Mouse (Mus musculus): Measurements from ENCODE around the gene Ppp1r14c. TPM values are rescaled to one million over a fixed set of nuclear protein-coding genes. Genes with fewer than 3 reads are reported as not detected.

The Ppp1r14c gene
- polyA plus RNA-seq, 1 experiment from 2014 or later = 2.7 TPM

- H3K9ac ChIP-seq (replicated peaks; ENCODE audit: low read depth, low read length) = no peak overlapping the region
- no peaks in the 10 kb centered on the region for H3K27me3 ChIP-seq (ENCODE audit: control insufficient read depth, insufficient read depth, low read length)
- H3K4me2 ChIP-seq (replicated peaks; ENCODE audit: low read depth, low read length) = no peak overlapping the region
- H3K27ac ChIP-seq (ENCODE audit: low read length) = no peak overlapping the region
- H3K9me3 ChIP-seq (ENCODE audit: control insufficient read depth, low read depth, low read length) = no peaks in the 10 kb centered on the region
- no peak for ATAC-seq (ENCODE audit: insufficient number of reproducible peaks, insufficient read depth, low FRiP score, low read depth)
- no peaks in the 10 kb centered on the region for H3K36me3 ChIP-seq (ENCODE audit: control insufficient read depth, insufficient read depth, low read length)
- no peaks in the 10 kb centered on the region for H3K4me1 ChIP-seq (ENCODE audit: control insufficient read depth, insufficient read depth, low read length)
- H3K4me3 ChIP-seq (ENCODE audit: low read depth, low read length) = no peak overlapping the region
- WGBS = 65% methylated on average over 6 of the region's 6 CpGs
Observed at GRCm38 (mm10) chr10:3408036-3408661, 42.3 kb downstream of the Ppp1r14c start.

- H3K27ac ChIP-seq (ENCODE audit: low read length) = no peak overlapping the region
- H3K4me2 ChIP-seq (replicated peaks; ENCODE audit: low read depth, low read length) = no peak overlapping the region
- no peak overlapping the region for H3K9ac ChIP-seq (replicated peaks; ENCODE audit: low read depth, low read length)
- no peaks in the 10 kb centered on the region for H3K9me3 ChIP-seq (ENCODE audit: control insufficient read depth, low read depth, low read length)
- H3K27me3 ChIP-seq (ENCODE audit: control insufficient read depth, insufficient read depth, low read length) = no peaks in the 10 kb centered on the region
- WGBS = 72% methylated on average over 3 of the region's 3 CpGs
- H3K36me3 ChIP-seq (ENCODE audit: control insufficient read depth, insufficient read depth, low read length) = no peaks in the 10 kb centered on the region
- H3K4me1 ChIP-seq (ENCODE audit: control insufficient read depth, insufficient read depth, low read length) = no peaks in the 10 kb centered on the region
- ATAC-seq (ENCODE audit: insufficient number of reproducible peaks, insufficient read depth, low FRiP score, low read depth) = no peak
- no peak overlapping the region for H3K4me3 ChIP-seq (ENCODE audit: low read depth, low read length)
Observed at GRCm38 (mm10) chr10:3408699-3409098, 42.8 kb downstream of the Ppp1r14c start.

GRCm38 (mm10) chr10:3411222-3411621, 45.4 kb downstream of the Ppp1r14c start:
- Histone ChIP-seq H3K4me2 (replicated peaks; ENCODE audit: low read depth, low read length) (no peak overlapping the region), H3K27me3 (ENCODE audit: control insufficient read depth, insufficient read depth, low read length) (no peaks in the 10 kb centered on the region), H3K9me3 (ENCODE audit: control insufficient read depth, low read depth, low read length) (no peaks in the 10 kb centered on the region), H3K4me3 (ENCODE audit: low read depth, low read length) (no peak overlapping the region), H3K9ac (replicated peaks; ENCODE audit: low read depth, low read length) (no peak overlapping the region), H3K36me3 (ENCODE audit: control insufficient read depth, insufficient read depth, low read length) (no peaks in the 10 kb centered on the region), H3K4me1 (ENCODE audit: control insufficient read depth, insufficient read depth, low read length) (no peaks in the 10 kb centered on the region), H3K27ac (ENCODE audit: low read length) (no peak overlapping the region)
- ATAC-seq (ENCODE audit: insufficient number of reproducible peaks, insufficient read depth, low FRiP score, low read depth) = no peak
- 73% methylated on average over 3 of the region's 3 CpGs for WGBS

- Histone ChIP-seq H3K27me3 (ENCODE audit: control insufficient read depth, insufficient read depth, low read length) (no peaks in the 10 kb centered on the region), H3K36me3 (ENCODE audit: control insufficient read depth, insufficient read depth, low read length) (no peaks in the 10 kb centered on the region), H3K9me3 (ENCODE audit: control insufficient read depth, low read depth, low read length) (no peaks in the 10 kb centered on the region), H3K4me2 (replicated peaks; ENCODE audit: low read depth, low read length) (no peak overlapping the region), H3K4me1 (ENCODE audit: control insufficient read depth, insufficient read depth, low read length) (no peaks in the 10 kb centered on the region), H3K4me3 (ENCODE audit: low read depth, low read length) (no peak overlapping the region), H3K9ac (replicated peaks; ENCODE audit: low read depth, low read length) (no peak overlapping the region), H3K27ac (ENCODE audit: low read length) (no peak overlapping the region)
- ATAC-seq (ENCODE audit: insufficient number of reproducible peaks, insufficient read depth, low FRiP score, low read depth) = no peak
- WGBS = 81% methylated on average over 2 of the region's 2 CpGs
Observed at GRCm38 (mm10) chr10:3411639-3412038, 45.8 kb downstream of the Ppp1r14c start.

GRCm38 (mm10) chr10:3414813-3415212, 49.0 kb downstream of the Ppp1r14c start:
- no peak for ATAC-seq (ENCODE audit: insufficient number of reproducible peaks, insufficient read depth, low FRiP score, low read depth)
- Histone ChIP-seq H3K4me3 (ENCODE audit: low read depth, low read length) (no peak overlapping the region), H3K27me3 (ENCODE audit: control insufficient read depth, insufficient read depth, low read length) (no peaks in the 10 kb centered on the region), H3K36me3 (ENCODE audit: control insufficient read depth, insufficient read depth, low read length) (no peaks in the 10 kb centered on the region), H3K9me3 (ENCODE audit: control insufficient read depth, low read depth, low read length) (no peaks in the 10 kb centered on the region), H3K27ac (ENCODE audit: low read length) (no peak overlapping the region), H3K4me2 (replicated peaks; ENCODE audit: low read depth, low read length) (no peak overlapping the region), H3K4me1 (ENCODE audit: control insufficient read depth, insufficient read depth, low read length) (no peaks in the 10 kb centered on the region), H3K9ac (replicated peaks; ENCODE audit: low read depth, low read length) (no peak overlapping the region)
- 68% methylated on average over 5 of the region's 5 CpGs for WGBS

GRCm38 (mm10) chr10:3416565-3416964, 50.7 kb downstream of the Ppp1r14c start:
- no peaks in the 10 kb centered on the region for H3K9me3 ChIP-seq (ENCODE audit: control insufficient read depth, low read depth, low read length)
- no peaks in the 10 kb centered on the region for H3K4me1 ChIP-seq (ENCODE audit: control insufficient read depth, insufficient read depth, low read length)
- H3K9ac ChIP-seq (replicated peaks; ENCODE audit: low read depth, low read length) = no peak overlapping the region
- H3K4me3 ChIP-seq (ENCODE audit: low read depth, low read length) = no peak overlapping the region
- 44% methylated on average over 4 of the region's 4 CpGs for WGBS
- H3K4me2 ChIP-seq (replicated peaks; ENCODE audit: low read depth, low read length) = no peak overlapping the region
- H3K27ac ChIP-seq (ENCODE audit: low read length) = no peak overlapping the region
- no peaks in the 10 kb centered on the region for H3K36me3 ChIP-seq (ENCODE audit: control insufficient read depth, insufficient read depth, low read length)
- ATAC-seq (ENCODE audit: insufficient number of reproducible peaks, insufficient read depth, low FRiP score, low read depth) = no peak
- no peaks in the 10 kb centered on the region for H3K27me3 ChIP-seq (ENCODE audit: control insufficient read depth, insufficient read depth, low read length)

GRCm38 (mm10) chr10:3417408-3417807, 51.6 kb downstream of the Ppp1r14c start:
- no peak for ATAC-seq (ENCODE audit: insufficient number of reproducible peaks, insufficient read depth, low FRiP score, low read depth)
- 56% methylated on average over 4 of the region's 4 CpGs for WGBS
- no peaks in the 10 kb centered on the region for H3K4me1 ChIP-seq (ENCODE audit: control insufficient read depth, insufficient read depth, low read length)
- no peaks in the 10 kb centered on the region for H3K27me3 ChIP-seq (ENCODE audit: control insufficient read depth, insufficient read depth, low read length)
- no peak overlapping the region for H3K4me3 ChIP-seq (ENCODE audit: low read depth, low read length)
- no peaks in the 10 kb centered on the region for H3K9me3 ChIP-seq (ENCODE audit: control insufficient read depth, low read depth, low read length)
- H3K36me3 ChIP-seq (ENCODE audit: control insufficient read depth, insufficient read depth, low read length) = no peaks in the 10 kb centered on the region
- H3K27ac ChIP-seq (ENCODE audit: low read length) = no peak overlapping the region
- no peak overlapping the region for H3K9ac ChIP-seq (replicated peaks; ENCODE audit: low read depth, low read length)
- H3K4me2 ChIP-seq (replicated peaks; ENCODE audit: low read depth, low read length) = no peak overlapping the region

GRCm38 (mm10) chr10:3424016-3424415, 58.2 kb downstream of the Ppp1r14c start:
- Histone ChIP-seq H3K27ac (ENCODE audit: low read length) (no peak overlapping the region), H3K4me3 (ENCODE audit: low read depth, low read length) (no peak overlapping the region), H3K4me1 (ENCODE audit: control insufficient read depth, insufficient read depth, low read length) (no peaks in the 10 kb centered on the region), H3K4me2 (replicated peaks; ENCODE audit: low read depth, low read length) (no peak overlapping the region), H3K36me3 (ENCODE audit: control insufficient read depth, insufficient read depth, low read length) (no peaks in the 10 kb centered on the region), H3K9ac (replicated peaks; ENCODE audit: low read depth, low read length) (no peak overlapping the region), H3K27me3 (ENCODE audit: control insufficient read depth, insufficient read depth, low read length) (no peaks in the 10 kb centered on the region), H3K9me3 (ENCODE audit: control insufficient read depth, low read depth, low read length) (no peaks in the 10 kb centered on the region)
- ATAC-seq (ENCODE audit: insufficient number of reproducible peaks, insufficient read depth, low FRiP score, low read depth) = no peak

GRCm38 (mm10) chr10:3427689-3428399, 62.0 kb downstream of the Ppp1r14c start:
- Histone ChIP-seq H3K9me3 (ENCODE audit: control insufficient read depth, low read depth, low read length) (no peaks in the 10 kb centered on the region), H3K36me3 (ENCODE audit: control insufficient read depth, insufficient read depth, low read length) (no peaks in the 10 kb centered on the region), H3K4me3 (ENCODE audit: low read depth, low read length) (no peak overlapping the region), H3K27me3 (ENCODE audit: control insufficient read depth, insufficient read depth, low read length) (no peaks in the 10 kb centered on the region), H3K27ac (ENCODE audit: low read length) (no peak overlapping the region), H3K9ac (replicated peaks; ENCODE audit: low read depth, low read length) (no peak overlapping the region), H3K4me2 (replicated peaks; ENCODE audit: low read depth, low read length) (no peak overlapping the region), H3K4me1 (ENCODE audit: control insufficient read depth, insufficient read depth, low read length) (no peaks in the 10 kb centered on the region)
- WGBS = 63% methylated on average over 3 of the region's 3 CpGs
- ATAC-seq (ENCODE audit: insufficient number of reproducible peaks, insufficient read depth, low FRiP score, low read depth) = no peak

All from stomach, embryonic 14.5 days (tissue).